Mouse (Mus musculus) thymus, adult 2 months (tissue): Measurements from ENCODE around the gene Ptprc.

Experiments
- CTCF ChIP-seq: fragments of 200-500 bp; IDR thresholded peaks from 2 replicates; pipeline ENCODE4 v1.5.1; 2012; ENCODE audit warnings: mild to moderate bottlenecking, control low read depth, low read length, moderate library complexity, borderline replicate concordance; ENCODE audit not compliant: control insufficient read depth, poor library complexity, insufficient read depth; ENCODE audit errors: extremely low read depth
- POLR2A ChIP-seq: fragments of 200-500 bp; IDR thresholded peaks from 2 replicates; pipeline ENCODE4 v1.6.1; 2012; ENCODE audit warnings: mild to moderate bottlenecking, low read length, control low read depth, moderate library complexity; ENCODE audit not compliant: control insufficient read depth, poor library complexity, insufficient read depth; ENCODE audit errors: extremely low read depth

DNA sequence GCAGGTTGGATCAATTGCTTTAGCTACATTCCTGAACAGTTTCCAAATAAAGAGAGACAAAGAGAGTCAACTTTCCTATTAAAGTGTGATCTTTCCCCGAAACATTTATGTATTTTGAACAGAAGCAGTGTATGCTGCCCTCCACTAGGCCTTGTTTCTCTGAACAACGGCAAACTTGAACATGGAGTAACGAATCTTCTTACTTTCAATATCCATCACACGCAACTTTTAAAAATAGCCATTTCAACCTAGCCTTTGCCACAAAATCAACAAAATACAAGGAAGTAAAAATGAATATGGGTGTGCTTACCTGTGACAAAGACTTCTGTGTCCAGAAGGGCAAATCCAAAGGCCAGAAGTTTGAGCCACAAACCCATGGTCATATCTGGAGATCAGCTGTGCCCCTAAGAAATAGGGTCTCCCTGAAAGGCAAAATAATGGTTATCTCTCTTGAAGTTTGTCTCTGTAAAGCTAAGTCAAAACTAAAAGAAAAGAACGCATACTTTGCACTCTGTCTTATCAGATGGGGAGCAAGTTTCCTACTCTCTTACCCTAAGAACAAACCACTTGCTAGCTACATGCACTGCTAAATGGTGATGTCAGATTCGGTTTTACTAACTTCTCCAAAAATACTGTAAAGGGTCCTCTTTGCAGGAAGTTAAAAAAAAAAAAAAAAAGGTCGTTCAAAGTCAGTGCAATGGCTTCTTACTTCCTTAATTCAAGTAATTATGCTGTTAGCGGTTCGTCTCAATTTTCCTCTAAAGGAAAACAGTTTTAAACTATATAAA, 609 bp downstream of the Ptprc start:
- no peak for TF ChIP-seq POLR2A
- no peak for TF ChIP-seq CTCF
